In the genomic region with DNA sequence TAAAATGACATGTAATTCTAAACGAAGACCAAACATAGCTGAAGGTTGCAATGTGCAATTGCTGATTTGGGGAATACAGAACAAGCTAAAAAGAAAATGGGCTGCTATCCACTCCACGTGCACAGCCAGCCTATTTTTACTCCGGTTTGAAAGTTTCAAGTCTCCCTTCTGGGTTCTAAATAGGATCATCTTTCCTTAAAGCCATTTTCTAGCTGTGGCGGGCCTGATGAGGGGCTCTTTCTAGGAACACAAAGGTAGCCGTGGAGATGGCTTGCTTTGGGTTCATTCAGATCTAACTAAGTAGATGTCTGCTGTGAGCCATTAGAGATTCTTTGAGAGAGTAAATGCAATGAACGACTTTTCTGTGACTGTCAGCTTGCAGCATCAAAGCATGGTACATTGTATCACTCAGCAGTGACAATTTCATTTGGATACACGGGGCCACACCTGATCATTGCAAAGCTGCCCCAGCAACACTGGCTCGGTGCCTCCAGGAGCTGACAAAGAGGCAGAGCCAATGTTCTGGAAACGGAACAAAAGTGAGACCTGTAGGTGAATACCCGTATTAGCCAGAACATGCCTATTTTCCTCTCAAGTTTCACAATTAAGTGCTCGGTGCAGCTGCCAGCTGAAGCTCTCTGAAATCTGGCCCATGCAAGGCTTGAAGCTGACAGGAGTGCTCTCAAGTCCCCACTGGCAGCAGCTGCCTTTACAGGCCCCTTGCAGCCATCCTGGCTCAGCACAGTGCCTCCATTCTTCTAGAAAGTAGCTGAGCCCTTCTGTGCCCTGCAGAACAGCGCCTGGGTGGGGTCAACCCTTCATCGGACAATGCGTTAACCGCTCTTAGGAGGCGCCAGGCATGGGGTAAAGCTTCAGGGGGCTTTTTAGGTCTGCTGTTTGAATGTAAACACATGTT, we compare ENCODE assay signal across 8 mouse cellular contexts.
A peak's percentile ranks its signal among the peaks of the same experiment; 100 is the strongest.
DNase-seq lines count a peak whose midpoint lies in the region; ATAC-seq and TF ChIP-seq lines count a peak whose summit lies in the region.

No protein-coding gene starts in this region.

- peaks cover 8% of the 10 kb centered on the region for H3K4me1 ChIP-seq in embryonic facial prominence, embryonic 11.5 days (ENCODE audit: control insufficient read depth, insufficient read depth, low read length)
- H3K4me1 ChIP-seq in heart, embryonic 11.5 days (ENCODE audit: control insufficient read depth, insufficient read depth, low read length), result peaks cover 12% of the 10 kb centered on the region
- H3K4me1 ChIP-seq in limb, embryonic 14.5 days (ENCODE audit: control insufficient read depth, insufficient read depth, low read length), result peaks cover 29% of the 10 kb centered on the region
- peaks cover 5% of the 10 kb centered on the region; the same call in 1 of the 2 replicates for H3K4me1 ChIP-seq in neural tube, embryonic 14.5 days (ENCODE audit: control insufficient read depth, insufficient read depth, low read length)

- H3K27ac ChIP-seq in embryonic facial prominence, embryonic 11.5 days (replicated peaks; ENCODE audit: low read depth, low read length), result peak overlapping the region; percentile 75
- 0 out of 2 replicates have a peak overlapping the region, but pooled peaks have one; percentile 25 for H3K27ac ChIP-seq in heart, embryonic 11.5 days (ENCODE audit: low read depth, low read length)
- peak overlapping the region; percentile 44 for H3K27ac ChIP-seq in limb, embryonic 14.5 days (replicated peaks; ENCODE audit: low read depth, low read length)
- H3K27ac ChIP-seq in neural tube, embryonic 14.5 days (ENCODE audit: low read depth, low read length), result peak overlapping the region; percentile 70

- H3K4me2 ChIP-seq in embryonic facial prominence, embryonic 11.5 days (ENCODE audit: low read depth, low read length), result no peak overlapping the region
- H3K4me2 ChIP-seq in heart, embryonic 11.5 days, result no peak overlapping the region
- 0 out of 2 replicates have a peak overlapping the region, but pooled peaks have one; percentile 3 for H3K4me2 ChIP-seq in limb, embryonic 14.5 days (replicated peaks; ENCODE audit: low read depth, low read length, severe bottlenecking)
- H3K4me2 ChIP-seq in neural tube, embryonic 14.5 days (ENCODE audit: low read depth, low read length), result no peak overlapping the region

- no peaks in the 10 kb centered on the region for H3K27me3 ChIP-seq in embryonic facial prominence, embryonic 11.5 days (ENCODE audit: control insufficient read depth, insufficient read depth, low read length)
- H3K27me3 ChIP-seq in heart, embryonic 11.5 days (ENCODE audit: control insufficient read depth, insufficient read depth, low read length), result no peaks in the 10 kb centered on the region
- H3K27me3 ChIP-seq in limb, embryonic 14.5 days (ENCODE audit: control insufficient read depth, insufficient read depth, low read length), result no peaks in the 10 kb centered on the region
- no peaks in the 10 kb centered on the region for H3K27me3 ChIP-seq in neural tube, embryonic 14.5 days (ENCODE audit: control insufficient read depth, insufficient read depth, low read length)

- peak; percentile 84 for ATAC-seq in embryonic facial prominence, embryonic 11.5 days (replicated peaks; ENCODE audit: insufficient number of reproducible peaks, low FRiP score, low TSS enrichment, low read depth)
- ATAC-seq in heart, embryonic 11.5 days (replicated peaks; ENCODE audit: insufficient number of reproducible peaks, low FRiP score, low TSS enrichment), result no peak
- ATAC-seq in limb, embryonic 14.5 days (ENCODE audit: low FRiP score, low read depth), result peak; percentile 87
- peak; percentile 72; the same call in 1 of the 2 replicates for ATAC-seq in neural tube, embryonic 14.5 days (ENCODE audit: low read depth)

- H3K4me3 ChIP-seq in embryonic facial prominence, embryonic 11.5 days (ENCODE audit: low read depth, low read length), result no peak overlapping the region
- H3K4me3 ChIP-seq in heart, embryonic 11.5 days (ENCODE audit: low read depth, low read length), result no peak overlapping the region
- no peak overlapping the region for H3K4me3 ChIP-seq in limb, embryonic 14.5 days (replicated peaks; ENCODE audit: low read length)
- no peak overlapping the region for H3K4me3 ChIP-seq in neural tube, embryonic 14.5 days (ENCODE audit: low read depth, low read length)

- no peaks in the 10 kb centered on the region for H3K9me3 ChIP-seq in embryonic facial prominence, embryonic 11.5 days (replicated peaks; ENCODE audit: control insufficient read depth, low read length)
- no peaks in the 10 kb centered on the region for H3K9me3 ChIP-seq in heart, embryonic 11.5 days (replicated peaks; ENCODE audit: control insufficient read depth, low read length)
- H3K9me3 ChIP-seq in limb, embryonic 14.5 days (ENCODE audit: control insufficient read depth, low read length), result no peaks in the 10 kb centered on the region
- no peaks in the 10 kb centered on the region for H3K9me3 ChIP-seq in neural tube, embryonic 14.5 days (ENCODE audit: control insufficient read depth, low read length)

- 20% methylated on average over 16 of the region's 16 CpGs for WGBS in embryonic facial prominence, embryonic 11.5 days
- 55% methylated on average over 16 of the region's 16 CpGs for WGBS in heart, embryonic 11.5 days (ENCODE audit: insufficient replicate concordance)
- WGBS in limb, embryonic 14.5 days, result 20% methylated on average over 16 of the region's 16 CpGs
- WGBS in neural tube, embryonic 14.5 days, result 11% methylated on average over 16 of the region's 16 CpGs

- H3K36me3 ChIP-seq in embryonic facial prominence, embryonic 11.5 days (replicated peaks; ENCODE audit: control insufficient read depth, insufficient read depth, low read depth, low read length), result no peaks in the 10 kb centered on the region
- H3K36me3 ChIP-seq in heart, embryonic 11.5 days (ENCODE audit: control insufficient read depth, insufficient read depth, low read length), result no peaks in the 10 kb centered on the region
- H3K36me3 ChIP-seq in limb, embryonic 14.5 days (ENCODE audit: control insufficient read depth, insufficient read depth, low read length), result 0 out of 2 replicates have a peak, but pooled peaks cover 3% of the 10 kb centered on the region
- H3K36me3 ChIP-seq in neural tube, embryonic 14.5 days (ENCODE audit: control insufficient read depth, insufficient read depth, low read length), result no peaks in the 10 kb centered on the region

- no peak for TF ChIP-seq POLR2A in limb, embryonic 14.5 days (IDR thresholded peaks at IDR 0.05; ENCODE audit: borderline replicate concordance, extremely low read depth, insufficient read depth, insufficient read length)

- DNase-seq in frontal cortex, postnatal 10 days (ENCODE audit: low spot score in 2 of 2), result peak; percentile 10 to 13
- no peak for DNase-seq in frontal cortex, postnatal 25 days (ENCODE audit: low spot score in 2 of 2)
- DNase-seq in embryonic facial prominence, embryonic 11.5 days (ENCODE audit: low spot score), result peak; percentile 77
- peak; percentile 72 for DNase-seq in limb, embryonic 14.5 days (ENCODE audit: low spot score)
- DNase-seq in layer of hippocampus, adult 9-10 months (ENCODE audit: low spot score), result no peak
- DNase-seq in thymus, postnatal 14 days, result no peak

- H3K9ac ChIP-seq in embryonic facial prominence, embryonic 11.5 days (replicated peaks; ENCODE audit: low read length), result no peak overlapping the region
- no peak overlapping the region for H3K9ac ChIP-seq in heart, embryonic 11.5 days (ENCODE audit: low read depth, low read length)
- H3K9ac ChIP-seq in limb, embryonic 14.5 days (ENCODE audit: low read depth, low read length, severe bottlenecking), result no peak overlapping the region
- no peak overlapping the region for H3K9ac ChIP-seq in neural tube, embryonic 14.5 days (replicated peaks; ENCODE audit: low read depth, low read length)

Comparison
In these comparisons a context has a peak if more than half of its experiments do, and no peak if none do; other contexts are left out.
1. DNase-seq: peak in frontal cortex, postnatal 10 days (2 of 2), embryonic facial prominence, embryonic 11.5 days (single experiment) and limb, embryonic 14.5 days (single experiment); none in frontal cortex, postnatal 25 days (0 of 2), layer of hippocampus, adult 9-10 months (single experiment) and thymus, postnatal 14 days (single experiment).
2. H3K27ac ChIP-seq: peak in every context shown above with its lines; median percentile 75 in embryonic facial prominence, embryonic 11.5 days; 70 in neural tube, embryonic 14.5 days; 44 in limb, embryonic 14.5 days; 25 in heart, embryonic 11.5 days.